Mouse (Mus musculus) layer of hippocampus, adult 2 months (tissue): ENCODE measurements around the gene Col23a1. TPM values are rescaled to one million over a fixed set of nuclear protein-coding genes. Genes with fewer than 3 reads are reported as not detected.
A peak's percentile ranks its signal among the peaks of the same experiment; 100 is the strongest.
"Not testable (repeated sequence)": the region's sequence is repeated elsewhere in the genome, so short reads cannot be mapped to it uniquely, and the experiment has no call there.

Experiments used
- DNase-seq, 2 experiments: peaks; one replicate each; pipeline ENCODE4 v3.0.0; 2022; ENCODE audit warnings: low spot score in 2 of 2
- H3K27ac ChIP-seq: fragments of 200-600 bp; 2 replicates; pipeline ENCODE4 v1.8.1; 2022
- H3K4me3 ChIP-seq: fragments of 200-600 bp; 2 replicates; pipeline ENCODE4 v1.8.1; 2022; ENCODE audit warnings: mild to moderate bottlenecking
- CTCF ChIP-seq: fragments of 200-600 bp; conservative IDR thresholded peaks from 2 replicates; pipeline ENCODE4 v1.8.1; 2022; ENCODE audit warnings: antibody characterized with exemption, mild to moderate bottlenecking, moderate library complexity
- total RNA-seq, 2 experiments: library from RNA; stranded (reverse); gene quantifications; 2 replicates each; pipeline ENCODE4 v1.2.3; 2021

Col23a1 gene
- total RNA-seq, 2 experiments from 2014 or later: 5.3 to 6.7 TPM

GRCm38 (mm10) chr11:51338416-51338815 is 48.7 kb downstream of the Col23a1 start:
- TF ChIP-seq CTCF: no peak
- H3K4me3 ChIP-seq: no peak overlapping the region
- DNase-seq: no peak
- H3K27ac ChIP-seq: peak overlapping the region; percentile 75

GRCm38 (mm10) chr11:51341091-51341490 is 51.4 kb downstream of the Col23a1 start:
- DNase-seq: no peak
- Histone ChIP-seq H3K27ac (no peak overlapping the region), H3K4me3 (no peak overlapping the region)
- no peak for TF ChIP-seq CTCF

DNA sequence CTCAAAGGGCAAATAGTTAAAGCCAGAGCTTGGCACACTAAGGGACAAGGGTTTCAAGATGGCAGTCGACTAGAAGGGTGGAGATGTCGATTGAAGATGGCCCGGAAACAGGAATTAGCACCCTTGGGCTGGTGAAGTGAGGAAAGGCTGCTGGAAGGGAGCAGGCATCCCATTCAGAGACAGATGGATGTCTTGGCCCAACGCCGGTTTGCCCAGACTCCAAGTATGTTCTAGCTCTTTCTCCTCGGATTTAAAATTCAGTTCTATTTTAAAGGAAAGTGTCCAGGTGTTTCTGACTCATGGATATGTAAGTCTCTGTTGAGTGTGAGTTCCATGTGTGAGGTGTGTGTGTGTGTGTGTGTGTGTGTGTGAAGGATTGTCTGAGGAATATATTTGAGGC is 53.1 kb downstream of the Col23a1 start:
- Histone ChIP-seq H3K27ac (peak overlapping the region; percentile 68), H3K4me3 (no peak overlapping the region)
- TF ChIP-seq CTCF: no peak
- DNase-seq: peak; percentile 74 to 78

GRCm38 (mm10) chr11:51343312-51343711 is 53.6 kb downstream of the Col23a1 start:
- no peak overlapping the region for H3K4me3 ChIP-seq
- no peak for DNase-seq
- no peak for TF ChIP-seq CTCF
- peak overlapping the region; percentile 43; the same call in 1 of the 2 replicates for H3K27ac ChIP-seq

GRCm38 (mm10) chr11:51343728-51344289 is 54.1 kb downstream of the Col23a1 start:
- no peak for TF ChIP-seq CTCF
- peak overlapping the region; percentile 43; the same call in 1 of the 2 replicates for H3K27ac ChIP-seq
- no peak overlapping the region for H3K4me3 ChIP-seq
- DNase-seq: no peak

DNA sequence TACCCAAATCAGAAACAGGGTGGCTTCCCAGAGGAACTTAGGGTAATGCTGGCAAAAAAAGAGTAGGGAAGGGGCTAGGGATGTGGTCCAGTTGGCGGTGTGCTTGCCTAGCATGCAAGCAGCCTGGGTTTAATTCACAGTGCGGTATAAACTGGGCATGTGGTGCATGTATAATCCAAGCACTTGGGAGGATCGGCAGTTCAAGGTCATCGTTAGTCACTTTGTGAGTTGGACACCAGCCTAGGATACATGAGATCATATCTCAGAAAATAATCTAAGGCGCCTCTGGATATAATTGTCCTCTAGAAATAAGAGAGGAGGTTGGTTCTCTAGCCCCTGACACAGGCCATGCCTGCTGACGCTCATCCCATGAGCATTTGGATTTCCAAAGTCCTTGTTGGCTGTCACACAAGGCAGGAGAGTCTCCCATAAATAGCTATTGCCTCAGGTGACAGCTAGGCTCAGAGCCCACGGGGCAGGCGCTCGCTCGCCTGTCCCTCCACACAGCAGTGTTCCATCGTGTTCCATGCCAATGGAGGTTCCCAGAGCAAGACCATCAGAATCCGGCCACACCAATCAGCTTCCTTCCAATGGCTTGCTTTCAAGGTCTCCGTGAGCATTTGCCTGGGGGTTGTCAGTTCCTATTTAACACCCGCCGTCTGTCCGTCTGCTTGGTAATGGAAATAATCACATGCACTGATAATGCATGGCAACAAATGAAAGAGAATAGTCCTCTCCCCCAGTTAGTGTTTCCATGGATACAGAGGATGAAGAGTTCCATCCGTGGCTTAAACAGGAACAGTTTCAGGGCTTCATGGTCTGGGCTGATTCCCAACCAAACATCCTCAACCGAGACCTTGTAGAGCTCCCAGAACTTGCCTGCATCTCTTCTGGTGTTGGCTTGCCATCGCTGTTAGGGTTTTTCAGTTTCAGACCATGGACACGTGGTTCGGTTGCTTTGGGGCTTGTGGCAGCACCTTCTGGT is 56.1 kb downstream of the Col23a1 start:
- Histone ChIP-seq H3K27ac (peak overlapping the region; percentile 82), H3K4me3 (no peak overlapping the region; the same call in 1 of the 2 replicates)
- peak in 1 of 2 experiments; percentile 32 for DNase-seq
- TF ChIP-seq CTCF: no peak

- no peak for DNase-seq
- no peak for TF ChIP-seq CTCF
- Histone ChIP-seq H3K27ac (no peak overlapping the region), H3K4me3 (no peak overlapping the region)
Observed at GRCm38 (mm10) chr11:51347756-51348155, 58.0 kb downstream of the Col23a1 start.

- no peak for TF ChIP-seq CTCF
- Histone ChIP-seq H3K27ac (peak overlapping the region; percentile 46; the same call in 1 of the 2 replicates), H3K4me3 (no peak overlapping the region)
- no peak for DNase-seq
Observed at GRCm38 (mm10) chr11:51349665-51350064, 59.9 kb downstream of the Col23a1 start.

GRCm38 (mm10) chr11:51351151-51351550 is 61.4 kb downstream of the Col23a1 start:
- no peak overlapping the region for H3K27ac ChIP-seq
- H3K4me3 ChIP-seq: no peak overlapping the region
- TF ChIP-seq CTCF: no peak
- no peak for DNase-seq

DNA sequence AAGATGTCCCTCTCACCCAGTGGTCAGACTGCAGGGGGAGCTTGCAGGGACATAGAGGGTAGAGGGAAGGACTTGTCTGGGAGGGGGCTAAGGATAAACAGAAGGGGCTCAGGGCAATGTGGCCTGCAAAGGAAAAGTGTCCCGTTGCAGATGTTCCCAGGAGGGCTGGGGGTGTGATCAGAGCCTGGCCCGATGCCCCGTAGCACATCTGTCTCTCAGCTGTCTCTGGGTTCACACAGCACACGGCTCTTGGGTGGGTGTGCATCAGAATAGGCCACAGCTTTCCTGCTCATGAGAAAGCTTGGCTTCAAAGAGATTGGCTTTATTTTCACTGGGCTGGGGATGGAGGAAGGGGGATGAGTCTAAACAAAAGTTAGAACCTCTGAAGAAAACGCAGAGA is 62.1 kb downstream of the Col23a1 start:
- no peak for TF ChIP-seq CTCF
- no peak overlapping the region for H3K4me3 ChIP-seq
- H3K27ac ChIP-seq: no peak overlapping the region
- no peak for DNase-seq

DNA sequence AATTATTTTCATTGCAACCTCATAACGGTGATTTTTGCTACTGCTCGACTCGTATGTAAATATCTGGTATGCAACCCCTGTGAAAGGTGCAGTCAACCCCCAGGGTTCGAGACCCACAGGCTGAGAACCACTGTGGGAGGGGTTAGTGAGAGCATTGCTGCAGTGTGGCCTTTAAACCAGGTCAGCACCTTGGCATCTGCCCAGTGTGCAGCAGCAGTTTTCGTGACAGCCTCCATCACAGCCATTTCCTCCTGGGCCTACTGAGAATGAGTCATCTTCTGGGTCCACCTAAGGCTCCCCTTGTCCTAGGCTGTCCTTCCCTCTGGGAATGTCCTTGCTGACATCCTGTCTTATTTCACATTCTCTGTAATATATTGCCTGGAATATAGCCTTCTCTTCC is 64.0 kb downstream of the Col23a1 start:
- DNase-seq: no peak
- Histone ChIP-seq H3K27ac (no peak overlapping the region), H3K4me3 (no peak overlapping the region)
- TF ChIP-seq CTCF: no peak

- H3K27ac ChIP-seq, DNase-seq: not testable (repeated sequence)
Observed at GRCm38 (mm10) chr11:51358981-51359380, 69.3 kb downstream of the Col23a1 start.

DNA sequence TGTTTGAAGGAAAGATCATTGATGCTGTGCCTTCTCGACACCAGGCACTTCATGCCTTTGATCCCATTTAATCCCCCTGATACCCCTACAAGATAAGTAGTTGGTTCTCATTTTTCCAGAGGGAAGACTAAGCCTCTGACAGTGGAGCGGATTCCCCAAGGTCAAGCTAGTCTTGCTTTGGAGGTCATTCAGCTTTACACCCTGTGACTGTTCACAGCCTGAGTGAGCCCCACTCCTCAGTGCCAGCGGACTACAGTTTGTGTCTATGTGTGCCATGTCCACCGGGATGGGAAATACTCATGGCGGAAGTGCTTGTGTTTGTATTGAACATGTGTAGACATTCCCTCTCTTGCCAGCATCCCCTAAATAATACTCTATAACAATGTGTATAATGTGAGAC is 74.6 kb downstream of the Col23a1 start:
- Histone ChIP-seq H3K27ac (no peak overlapping the region), H3K4me3 (no peak overlapping the region)
- no peak for DNase-seq
- TF ChIP-seq CTCF: no peak

More at GRCm38 (mm10) chr11:51358981-51359380, 69.3 kb downstream of the Col23a1 start:
- not testable (repeated sequence) for H3K4me3 ChIP-seq

DNA sequence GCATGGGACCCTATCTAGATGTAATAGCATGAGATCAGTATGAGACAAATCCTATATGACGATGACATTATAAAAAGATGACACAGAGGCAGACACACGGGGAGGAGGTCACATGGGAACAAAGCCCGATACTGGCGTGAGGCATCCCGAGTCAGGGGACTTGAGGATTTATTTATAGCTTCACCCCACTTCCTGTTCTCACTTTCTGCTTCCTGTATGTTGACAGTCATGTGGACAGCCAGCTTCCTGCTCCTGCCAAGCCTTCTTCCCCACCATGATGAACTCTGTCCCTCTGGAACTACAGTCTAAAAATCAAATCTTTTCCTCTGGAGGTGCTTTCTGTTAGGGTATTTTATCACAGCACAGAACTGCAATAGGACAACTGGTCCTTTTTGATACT is 77.6 kb downstream of the Col23a1 start:
- no peak overlapping the region for H3K4me3 ChIP-seq
- no peak for DNase-seq
- TF ChIP-seq CTCF: no peak

More for the DNA sequence above, 77.6 kb downstream of the Col23a1 start:
- H3K27ac ChIP-seq: no peak overlapping the region
